Mouse (Mus musculus) bone marrow, adult 2 months (tissue): ENCODE measurements around the gene Olfr543. TPM values are rescaled to one million over a fixed set of nuclear protein-coding genes. Genes with fewer than 3 reads are reported as not detected.

Experiments used
- H3K27ac ChIP-seq: fragments of 200-500 bp; 2 replicates; pipeline ENCODE4 v1.5.1; 2012; ENCODE audit warnings: low read depth, mild to moderate bottlenecking, control low read depth, inconsistent platforms, low read length; ENCODE audit not compliant: control insufficient read depth, poor library complexity, insufficient read depth
- H3K4me1 ChIP-seq: fragments of 200-500 bp; 2 replicates; pipeline ENCODE4 v1.6.1; 2011; ENCODE audit warnings: low read length; ENCODE audit not compliant: control insufficient read depth, insufficient read depth
- H3K4me3 ChIP-seq: fragments of 200-500 bp; replicated peaks from 2 replicates; pipeline ENCODE3; 2011; ENCODE audit warnings: mild to moderate bottlenecking, low read depth, low read length, control low read depth; ENCODE audit not compliant: control insufficient read depth
- CTCF ChIP-seq: fragments of 200-500 bp; IDR thresholded peaks from 2 replicates; pipeline ENCODE4 v1.5.1; 2011; ENCODE audit warnings: low read length, control low read depth; ENCODE audit not compliant: control insufficient read depth, insufficient read depth
- POLR2A ChIP-seq: fragments of 200-500 bp; IDR thresholded peaks from 2 replicates; pipeline ENCODE4 v1.6.1; 2011; ENCODE audit warnings: low read depth, mild to moderate bottlenecking, control low read depth, low read length, borderline replicate concordance; ENCODE audit not compliant: control insufficient read depth
- WGBS: fragments of 180-500 bp; shearing (Covaris S2); methylation state at CpG from one replicate; pipeline ENCODE4 v1.1.7; 2018; 5-methylcytosine and 5-hydroxymethylcytosine counted together
- polyA plus RNA-seq: library from polyadenylated mRNA; stranded (reverse); fragments of >200 nt; gene quantifications from 2 replicates; pipeline ENCODE4 v1.2.4, GENCODE M21; 2011; ENCODE audit warnings: low replicate concordance; ENCODE audit not compliant: missing spikeins, insufficient read depth, insufficient read length

Olfr543 gene
- polyA plus RNA-seq = not detected in 2 replicates

- no peak for TF ChIP-seq POLR2A
- no peak for TF ChIP-seq CTCF
- Histone ChIP-seq H3K4me1 (no peaks in the 10 kb centered on the region), H3K27ac (no peak within 1 kb of the TSS), H3K4me3 (no peak within 1 kb of the TSS)
- 92% methylated on average over 4 of the region's 4 CpGs for WGBS
These were observed at the start of gene Olfr543 for GRCm38 (mm10) chr7:102481579-102481978. TSS of gene Olfr543 (minus strand) at chr7:102481679.

GRCm38 (mm10) chr7:102529052-102529451 lies 47.6 kb upstream of the Olfr543 start:
- H3K4me1 ChIP-seq = no peaks in the 10 kb centered on the region
- no peak for TF ChIP-seq POLR2A
- TF ChIP-seq CTCF = no peak
- H3K4me3 ChIP-seq = no peak overlapping the region
- H3K27ac ChIP-seq = no peak overlapping the region
- WGBS = 61% methylated on average over 1 of the region's 1 CpGs

GRCm38 (mm10) chr7:102517051-102517335 lies 35.5 kb upstream of the Olfr543 start:
- no peaks in the 10 kb centered on the region; the same call in 1 of the 2 replicates for H3K4me1 ChIP-seq
- H3K27ac ChIP-seq = no peak overlapping the region; the same call in 1 of the 2 replicates
- no peak overlapping the region for H3K4me3 ChIP-seq
- WGBS = 80% methylated on average over 2 of the region's 2 CpGs
- no peak for TF ChIP-seq CTCF
- TF ChIP-seq POLR2A = no peak

GRCm38 (mm10) chr7:102516261-102517050 lies 35.0 kb upstream of the Olfr543 start:
- 45% methylated on average over 10 of the region's 10 CpGs for WGBS
- TF ChIP-seq CTCF = no peak
- no peak for TF ChIP-seq POLR2A
- Histone ChIP-seq H3K4me1 (no peaks in the 10 kb centered on the region; the same call in 1 of the 2 replicates), H3K27ac (no peak overlapping the region; the same call in 1 of the 2 replicates), H3K4me3 (no peak overlapping the region)

- TF ChIP-seq POLR2A (no peak), CTCF (no peak)
- no peaks in the 10 kb centered on the region; the same call in 1 of the 2 replicates for H3K4me1 ChIP-seq
- 1% methylated on average over 4 of the region's 4 CpGs for WGBS
- H3K4me3 ChIP-seq = no peak overlapping the region
- no peak overlapping the region for H3K27ac ChIP-seq
These were observed 32.7 kb upstream of the Olfr543 start for GRCm38 (mm10) chr7:102514144-102514543.

- Histone ChIP-seq H3K4me3 (no peak overlapping the region), H3K4me1 (no peaks in the 10 kb centered on the region; the same call in 1 of the 2 replicates), H3K27ac (no peak overlapping the region)
- TF ChIP-seq POLR2A = no peak; the same call in 1 of the 2 replicates
- TF ChIP-seq CTCF = peak; percentile 80
- under 1% methylated on average over 54 of the region's 54 CpGs for WGBS
These were observed 31.4 kb upstream of the Olfr543 start for GRCm38 (mm10) chr7:102512814-102513435.

- no peak for TF ChIP-seq POLR2A
- no peak for TF ChIP-seq CTCF
- 47% methylated on average over 10 of the region's 10 CpGs for WGBS
- H3K27ac ChIP-seq = no peak overlapping the region
- no peaks in the 10 kb centered on the region; the same call in 1 of the 2 replicates for H3K4me1 ChIP-seq
- H3K4me3 ChIP-seq = no peak overlapping the region
These were observed 30.4 kb upstream of the Olfr543 start for GRCm38 (mm10) chr7:102511927-102512326.

GRCm38 (mm10) chr7:102509726-102510125 lies 28.2 kb upstream of the Olfr543 start:
- H3K4me1 ChIP-seq = no peaks in the 10 kb centered on the region; the same call in 1 of the 2 replicates
- H3K4me3 ChIP-seq = no peak overlapping the region
- no peak overlapping the region for H3K27ac ChIP-seq
- no peak for TF ChIP-seq CTCF
- no peak for TF ChIP-seq POLR2A
- 85% methylated on average over 7 of the region's 7 CpGs for WGBS
